Mouse (Mus musculus): Measurements from ENCODE around the gene Rrbp1. TPM values are rescaled to one million over a fixed set of nuclear protein-coding genes. Genes with fewer than 3 reads are reported as not detected.

The Rrbp1 gene
- polyA plus RNA-seq, 1 experiment: 43.4 TPM

GRCm38 (mm10) chr2:143982152-143982551 is 28.9 kb downstream of the Rrbp1 start:
- Histone ChIP-seq H3K36me3 (ENCODE audit: control insufficient read depth, insufficient read depth, low read length) (peaks cover 2% of the 10 kb centered on the region; the same call in 1 of the 2 replicates), H3K27me3 (ENCODE audit: control insufficient read depth, insufficient read depth, low read length) (no peaks in the 10 kb centered on the region), H3K4me3 (ENCODE audit: extremely low read depth, insufficient read depth, insufficient read length) (no peak overlapping the region), H3K4me1 (ENCODE audit: control insufficient read depth, insufficient read depth, insufficient read length) (peaks cover 2% of the 10 kb centered on the region; the same call in 1 of the 2 replicates), H3K27ac (ENCODE audit: insufficient read depth, low read length) (no peak overlapping the region)
- peak in 1 of 2 experiments; percentile 0 for DNase-seq (ENCODE audit: low read depth in 1 of 2, low spot score in 2 of 2)
- no peak for TF ChIP-seq CTCF (IDR thresholded peaks at IDR 0.05; ENCODE audit: extremely low read depth, insufficient read depth, insufficient read length, insufficient replicate concordance)
- no peak for TF ChIP-seq POLR2A (IDR thresholded peaks at IDR 0.05; ENCODE audit: low read depth, low read length)
- WGBS: 90% methylated on average over 4 of the region's 4 CpGs

GRCm38 (mm10) chr2:143980781-143981398 is 30.2 kb downstream of the Rrbp1 start:
- Histone ChIP-seq H3K27me3 (ENCODE audit: control insufficient read depth, insufficient read depth, low read length) (no peaks in the 10 kb centered on the region), H3K36me3 (ENCODE audit: control insufficient read depth, insufficient read depth, low read length) (peaks cover 2% of the 10 kb centered on the region; the same call in 1 of the 2 replicates), H3K27ac (ENCODE audit: insufficient read depth, low read length) (no peak overlapping the region), H3K4me1 (ENCODE audit: control insufficient read depth, insufficient read depth, insufficient read length) (peaks cover 2% of the 10 kb centered on the region; the same call in 1 of the 2 replicates), H3K4me3 (ENCODE audit: extremely low read depth, insufficient read depth, insufficient read length) (no peak overlapping the region)
- WGBS: 58% methylated on average over 6 of the region's 6 CpGs
- DNase-seq (ENCODE audit: low read depth in 1 of 2, low spot score in 2 of 2): peak; percentile 9 to 59
- TF ChIP-seq CTCF (IDR thresholded peaks at IDR 0.05; ENCODE audit: extremely low read depth, insufficient read depth, insufficient read length, insufficient replicate concordance) (peak; percentile 73; the same call in 1 of the 2 replicates), POLR2A (IDR thresholded peaks at IDR 0.05; ENCODE audit: low read depth, low read length) (no peak)

GRCm38 (mm10) chr2:143978444-143979147 is 32.5 kb downstream of the Rrbp1 start:
- TF ChIP-seq CTCF (IDR thresholded peaks at IDR 0.05; ENCODE audit: extremely low read depth, insufficient read depth, insufficient read length, insufficient replicate concordance) (no peak), POLR2A (IDR thresholded peaks at IDR 0.05; ENCODE audit: low read depth, low read length) (no peak)
- no peaks in the 10 kb centered on the region for H3K27me3 ChIP-seq (ENCODE audit: control insufficient read depth, insufficient read depth, low read length)
- no peak overlapping the region for H3K4me3 ChIP-seq (ENCODE audit: extremely low read depth, insufficient read depth, insufficient read length)
- no peak overlapping the region for H3K27ac ChIP-seq (ENCODE audit: insufficient read depth, low read length)
- H3K36me3 ChIP-seq (ENCODE audit: control insufficient read depth, insufficient read depth, low read length): no peaks in the 10 kb centered on the region; the same call in 1 of the 2 replicates
- WGBS: 85% methylated on average over 8 of the region's 8 CpGs
- H3K4me1 ChIP-seq (ENCODE audit: control insufficient read depth, insufficient read depth, insufficient read length): peaks cover under 1% of the 10 kb centered on the region; the same call in 1 of the 2 replicates
- peak in 1 of 2 experiments; percentile 6 for DNase-seq (ENCODE audit: low read depth in 1 of 2, low spot score in 2 of 2)

GRCm38 (mm10) chr2:143975146-143975649 is 35.9 kb downstream of the Rrbp1 start:
- Histone ChIP-seq H3K4me1 (ENCODE audit: control insufficient read depth, insufficient read depth, insufficient read length) (no peaks in the 10 kb centered on the region), H3K27me3 (ENCODE audit: control insufficient read depth, insufficient read depth, low read length) (no peaks in the 10 kb centered on the region), H3K4me3 (ENCODE audit: extremely low read depth, insufficient read depth, insufficient read length) (no peak overlapping the region), H3K27ac (ENCODE audit: insufficient read depth, low read length) (no peak overlapping the region), H3K36me3 (ENCODE audit: control insufficient read depth, insufficient read depth, low read length) (peaks cover 17% of the 10 kb centered on the region)
- TF ChIP-seq CTCF (IDR thresholded peaks at IDR 0.05; ENCODE audit: extremely low read depth, insufficient read depth, insufficient read length, insufficient replicate concordance) (no peak), POLR2A (IDR thresholded peaks at IDR 0.05; ENCODE audit: low read depth, low read length) (no peak)
- WGBS: 68% methylated on average over 5 of the region's 5 CpGs
- no peak for DNase-seq (ENCODE audit: low read depth in 1 of 2, low spot score in 2 of 2)

- H3K36me3 ChIP-seq (ENCODE audit: control insufficient read depth, insufficient read depth, low read length): peaks cover 28% of the 10 kb centered on the region
- DNase-seq (ENCODE audit: low read depth in 1 of 2, low spot score in 2 of 2): no peak
- H3K4me3 ChIP-seq (ENCODE audit: extremely low read depth, insufficient read depth, insufficient read length): no peak overlapping the region
- H3K27me3 ChIP-seq (ENCODE audit: control insufficient read depth, insufficient read depth, low read length): no peaks in the 10 kb centered on the region
- H3K4me1 ChIP-seq (ENCODE audit: control insufficient read depth, insufficient read depth, insufficient read length): no peaks in the 10 kb centered on the region
- 92% methylated on average over 7 of the region's 7 CpGs for WGBS
- H3K27ac ChIP-seq (ENCODE audit: insufficient read depth, low read length): no peak overlapping the region
- TF ChIP-seq CTCF (IDR thresholded peaks at IDR 0.05; ENCODE audit: extremely low read depth, insufficient read depth, insufficient read length, insufficient replicate concordance): no peak
- TF ChIP-seq POLR2A (IDR thresholded peaks at IDR 0.05; ENCODE audit: low read depth, low read length): no peak
Measured at GRCm38 (mm10) chr2:143973161-143973560, 37.9 kb downstream of the Rrbp1 start.

- no peaks in the 10 kb centered on the region for H3K4me1 ChIP-seq (ENCODE audit: control insufficient read depth, insufficient read depth, insufficient read length)
- H3K27me3 ChIP-seq (ENCODE audit: control insufficient read depth, insufficient read depth, low read length): no peaks in the 10 kb centered on the region
- DNase-seq (ENCODE audit: low read depth in 1 of 2, low spot score in 2 of 2): no peak
- TF ChIP-seq POLR2A (IDR thresholded peaks at IDR 0.05; ENCODE audit: low read depth, low read length) (no peak), CTCF (IDR thresholded peaks at IDR 0.05; ENCODE audit: extremely low read depth, insufficient read depth, insufficient read length, insufficient replicate concordance) (no peak)
- H3K36me3 ChIP-seq (ENCODE audit: control insufficient read depth, insufficient read depth, low read length): peaks cover 39% of the 10 kb centered on the region
- no peak overlapping the region for H3K4me3 ChIP-seq (ENCODE audit: extremely low read depth, insufficient read depth, insufficient read length)
- no peak overlapping the region for H3K27ac ChIP-seq (ENCODE audit: insufficient read depth, low read length)
- 97% methylated on average over 2 of the region's 2 CpGs for WGBS
Measured at GRCm38 (mm10) chr2:143971887-143972286, 39.2 kb downstream of the Rrbp1 start.

All from spleen, adult 2 months (tissue).